Mouse (Mus musculus): ENCODE measurements around the gene Gmpr. TPM values are rescaled to one million over a fixed set of nuclear protein-coding genes. Genes with fewer than 3 reads are reported as not detected.
"Not testable (repeated sequence)": the region's sequence is repeated elsewhere in the genome, so short reads cannot be mapped to it uniquely, and the experiment has no call there.

Gmpr gene
- polyA plus RNA-seq, 1 experiment = 5.7 TPM

DNA sequence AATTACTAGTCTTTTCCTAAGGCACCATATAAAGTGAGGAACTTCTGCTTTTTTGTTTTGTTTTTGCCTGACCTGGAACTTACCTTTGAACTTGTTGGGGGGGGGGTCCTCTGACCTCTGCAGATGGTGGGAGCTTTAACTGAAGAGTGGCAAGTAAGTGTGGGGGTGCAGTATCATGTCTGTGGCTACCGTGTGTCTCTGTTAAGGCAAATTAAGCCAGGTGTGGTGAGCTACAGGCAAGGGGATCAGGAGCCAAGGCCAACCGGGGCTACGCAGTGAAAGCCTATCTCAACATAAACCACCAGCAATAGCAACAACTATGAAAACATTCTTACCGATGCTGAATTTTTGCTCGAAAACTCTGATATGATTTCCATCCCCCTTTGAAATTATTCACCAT is 38.5 kb upstream of the Gmpr start:
- 41% methylated on average over 5 of the region's 5 CpGs for WGBS
- TF ChIP-seq POLR2A (IDR thresholded peaks at IDR 0.05; ENCODE audit: low read depth, low read length) (no peak), CTCF (IDR thresholded peaks at IDR 0.05; ENCODE audit: extremely low read depth, insufficient read depth, insufficient read length, insufficient replicate concordance) (no peak)
- no peak for DNase-seq (ENCODE audit: low read depth in 1 of 2, low spot score in 2 of 2)
- H3K36me3 ChIP-seq (ENCODE audit: control insufficient read depth, insufficient read depth, low read length) = no peaks in the 10 kb centered on the region
- peaks cover 7% of the 10 kb centered on the region; the same call in 1 of the 2 replicates for H3K4me1 ChIP-seq (ENCODE audit: control insufficient read depth, insufficient read depth, insufficient read length)
- peak overlapping the region; percentile 79 for H3K27ac ChIP-seq (ENCODE audit: insufficient read depth, low read length)
- H3K4me3 ChIP-seq (ENCODE audit: extremely low read depth, insufficient read depth, insufficient read length) = no peak overlapping the region
- no peaks in the 10 kb centered on the region for H3K27me3 ChIP-seq (ENCODE audit: control insufficient read depth, insufficient read depth, low read length)

GRCm38 (mm10) chr13:45469481-45470301 is 37.6 kb upstream of the Gmpr start:
- peaks cover 7% of the 10 kb centered on the region; the same call in 1 of the 2 replicates for H3K4me1 ChIP-seq (ENCODE audit: control insufficient read depth, insufficient read depth, insufficient read length)
- TF ChIP-seq POLR2A (IDR thresholded peaks at IDR 0.05; ENCODE audit: low read depth, low read length) (no peak), CTCF (IDR thresholded peaks at IDR 0.05; ENCODE audit: extremely low read depth, insufficient read depth, insufficient read length, insufficient replicate concordance) (no peak)
- peak overlapping the region; percentile 89 for H3K27ac ChIP-seq (ENCODE audit: insufficient read depth, low read length)
- peak in 1 of 2 experiments; percentile 59 for DNase-seq (ENCODE audit: low read depth in 1 of 2, low spot score in 2 of 2)
- no peaks in the 10 kb centered on the region for H3K36me3 ChIP-seq (ENCODE audit: control insufficient read depth, insufficient read depth, low read length)
- no peak overlapping the region for H3K4me3 ChIP-seq (ENCODE audit: extremely low read depth, insufficient read depth, insufficient read length)
- 47% methylated on average over 19 of the region's 19 CpGs for WGBS
- H3K27me3 ChIP-seq (ENCODE audit: control insufficient read depth, insufficient read depth, low read length) = no peaks in the 10 kb centered on the region

- 91% methylated on average over 10 of the region's 10 CpGs for WGBS
- peaks cover 4% of the 10 kb centered on the region; the same call in 1 of the 2 replicates for H3K4me1 ChIP-seq (ENCODE audit: control insufficient read depth, insufficient read depth, insufficient read length)
- H3K36me3 ChIP-seq (ENCODE audit: control insufficient read depth, insufficient read depth, low read length) = no peaks in the 10 kb centered on the region
- no peaks in the 10 kb centered on the region for H3K27me3 ChIP-seq (ENCODE audit: control insufficient read depth, insufficient read depth, low read length)
- DNase-seq (ENCODE audit: low read depth in 1 of 2, low spot score in 2 of 2) = no peak
- H3K27ac ChIP-seq (ENCODE audit: insufficient read depth, low read length) = no peak overlapping the region
- TF ChIP-seq CTCF (IDR thresholded peaks at IDR 0.05; ENCODE audit: extremely low read depth, insufficient read depth, insufficient read length, insufficient replicate concordance) = no peak
- no peak for TF ChIP-seq POLR2A (IDR thresholded peaks at IDR 0.05; ENCODE audit: low read depth, low read length)
- no peak overlapping the region for H3K4me3 ChIP-seq (ENCODE audit: extremely low read depth, insufficient read depth, insufficient read length)
These were observed 33.9 kb upstream of the Gmpr start for GRCm38 (mm10) chr13:45473311-45473710.

DNA sequence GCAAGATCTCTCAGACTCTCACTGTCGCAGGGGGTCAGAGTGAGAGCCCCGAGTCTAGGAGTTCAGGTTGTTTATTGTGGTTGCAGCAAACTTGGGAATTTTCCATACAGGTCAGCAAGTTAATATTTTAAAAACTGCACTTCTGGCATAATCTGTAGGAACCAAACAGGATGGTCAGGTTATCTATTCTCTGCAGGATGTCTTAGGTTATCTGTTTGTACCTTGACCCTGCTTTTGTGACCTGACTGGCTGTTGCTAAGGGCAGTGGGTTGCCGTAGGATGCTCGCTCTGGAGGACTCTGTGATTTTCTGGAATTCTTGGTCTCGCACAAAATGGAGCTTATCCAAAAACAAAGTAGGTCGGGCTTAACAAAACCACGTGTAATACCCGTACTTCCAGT is 31.9 kb upstream of the Gmpr start:
- no peak for TF ChIP-seq CTCF (IDR thresholded peaks at IDR 0.05; ENCODE audit: extremely low read depth, insufficient read depth, insufficient read length, insufficient replicate concordance)
- TF ChIP-seq POLR2A (IDR thresholded peaks at IDR 0.05; ENCODE audit: low read depth, low read length) = no peak
- Histone ChIP-seq H3K4me1 (ENCODE audit: control insufficient read depth, insufficient read depth, insufficient read length) (no peaks in the 10 kb centered on the region; the same call in 1 of the 2 replicates), H3K27me3 (ENCODE audit: control insufficient read depth, insufficient read depth, low read length) (no peaks in the 10 kb centered on the region), H3K27ac (ENCODE audit: insufficient read depth, low read length) (no peak overlapping the region), H3K4me3 (ENCODE audit: extremely low read depth, insufficient read depth, insufficient read length) (no peak overlapping the region), H3K36me3 (ENCODE audit: control insufficient read depth, insufficient read depth, low read length) (no peaks in the 10 kb centered on the region)
- DNase-seq (ENCODE audit: low read depth in 1 of 2, low spot score in 2 of 2) = no peak
- 86% methylated on average over 8 of the region's 8 CpGs for WGBS

- Histone ChIP-seq H3K4me3 (ENCODE audit: extremely low read depth, insufficient read depth, insufficient read length) (no peak overlapping the region), H3K4me1 (ENCODE audit: control insufficient read depth, insufficient read depth, insufficient read length) (no peaks in the 10 kb centered on the region; the same call in 1 of the 2 replicates), H3K36me3 (ENCODE audit: control insufficient read depth, insufficient read depth, low read length) (no peaks in the 10 kb centered on the region), H3K27ac (ENCODE audit: insufficient read depth, low read length) (no peak overlapping the region), H3K27me3 (ENCODE audit: control insufficient read depth, insufficient read depth, low read length) (no peaks in the 10 kb centered on the region)
- DNase-seq (ENCODE audit: low read depth in 1 of 2, low spot score in 2 of 2) = peak; percentile 53 to 62
- WGBS = 33% methylated on average over 3 of the region's 3 CpGs
- TF ChIP-seq CTCF (IDR thresholded peaks at IDR 0.05; ENCODE audit: extremely low read depth, insufficient read depth, insufficient read length, insufficient replicate concordance) (peak; percentile 67; the same call in 1 of the 2 replicates), POLR2A (IDR thresholded peaks at IDR 0.05; ENCODE audit: low read depth, low read length) (no peak)
These were observed 30.1 kb upstream of the Gmpr start for GRCm38 (mm10) chr13:45477183-45477582.

GRCm38 (mm10) chr13:45479951-45480350 is 27.3 kb upstream of the Gmpr start:
- DNase-seq (ENCODE audit: low read depth in 1 of 2, low spot score in 2 of 2) = no peak
- no peaks in the 10 kb centered on the region; the same call in 1 of the 2 replicates for H3K4me1 ChIP-seq (ENCODE audit: control insufficient read depth, insufficient read depth, insufficient read length)
- H3K27ac ChIP-seq (ENCODE audit: insufficient read depth, low read length) = no peak overlapping the region
- no peaks in the 10 kb centered on the region for H3K36me3 ChIP-seq (ENCODE audit: control insufficient read depth, insufficient read depth, low read length)
- WGBS = 85% methylated on average over 6 of the region's 6 CpGs
- H3K4me3 ChIP-seq (ENCODE audit: extremely low read depth, insufficient read depth, insufficient read length) = no peak overlapping the region
- no peaks in the 10 kb centered on the region for H3K27me3 ChIP-seq (ENCODE audit: control insufficient read depth, insufficient read depth, low read length)
- TF ChIP-seq POLR2A (IDR thresholded peaks at IDR 0.05; ENCODE audit: low read depth, low read length) = no peak
- no peak for TF ChIP-seq CTCF (IDR thresholded peaks at IDR 0.05; ENCODE audit: extremely low read depth, insufficient read depth, insufficient read length, insufficient replicate concordance)

DNA sequence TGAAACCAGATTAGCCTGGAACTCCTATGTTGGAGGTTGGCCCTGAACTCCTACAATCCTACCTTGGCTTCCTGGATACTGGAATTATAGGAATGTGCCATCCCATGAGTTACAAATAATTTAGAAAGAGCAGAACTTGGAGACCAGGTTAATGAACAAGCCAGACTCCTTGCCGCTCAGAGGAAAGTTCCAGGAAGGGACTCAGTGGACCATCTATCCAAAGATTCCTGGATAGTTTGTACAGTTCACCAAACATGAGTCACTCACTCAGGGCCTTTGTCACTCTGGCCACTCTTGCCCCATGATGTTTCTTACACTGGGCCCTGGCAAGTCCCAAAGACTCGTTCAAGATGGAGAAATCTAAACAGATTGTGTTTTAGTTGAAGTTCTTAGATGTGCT is 24.0 kb upstream of the Gmpr start:
- DNase-seq (ENCODE audit: low read depth in 1 of 2, low spot score in 2 of 2) = no peak
- H3K27ac ChIP-seq (ENCODE audit: insufficient read depth, low read length) = no peak overlapping the region
- H3K4me1 ChIP-seq (ENCODE audit: control insufficient read depth, insufficient read depth, insufficient read length) = no peaks in the 10 kb centered on the region
- 91% methylated on average over 2 of the region's 2 CpGs for WGBS
- TF ChIP-seq POLR2A (IDR thresholded peaks at IDR 0.05; ENCODE audit: low read depth, low read length) (no peak), CTCF (IDR thresholded peaks at IDR 0.05; ENCODE audit: extremely low read depth, insufficient read depth, insufficient read length, insufficient replicate concordance) (no peak)
- no peaks in the 10 kb centered on the region for H3K36me3 ChIP-seq (ENCODE audit: control insufficient read depth, insufficient read depth, low read length)
- no peak overlapping the region for H3K4me3 ChIP-seq (ENCODE audit: extremely low read depth, insufficient read depth, insufficient read length)
- no peaks in the 10 kb centered on the region for H3K27me3 ChIP-seq (ENCODE audit: control insufficient read depth, insufficient read depth, low read length)

DNA sequence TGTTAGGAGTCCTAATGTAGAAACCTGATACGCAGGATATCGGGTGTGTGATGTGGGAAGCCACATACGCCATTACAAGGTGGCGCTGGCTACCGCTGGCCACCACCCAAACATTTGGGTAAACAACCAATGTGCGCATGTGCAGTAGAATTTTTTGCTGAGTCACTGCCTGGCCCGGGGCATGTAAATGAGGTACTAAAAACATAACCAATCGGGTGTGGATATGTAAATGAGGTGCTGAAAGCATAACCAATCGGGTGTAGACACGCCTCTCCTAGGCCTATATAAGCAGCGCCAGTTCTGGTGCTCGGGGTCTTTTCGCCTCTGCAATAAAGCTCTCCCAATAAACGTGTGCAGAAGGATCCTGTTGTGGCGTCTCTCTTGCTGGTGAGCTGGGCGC is 23.3 kb upstream of the Gmpr start:
- not testable (repeated sequence) for DNase-seq (ENCODE audit: low read depth in 1 of 2, low spot score in 2 of 2); H3K4me3 ChIP-seq (ENCODE audit: extremely low read depth, insufficient read depth, insufficient read length); H3K27me3 ChIP-seq (ENCODE audit: control insufficient read depth, insufficient read depth, low read length); H3K27ac ChIP-seq (ENCODE audit: insufficient read depth, low read length); H3K36me3 ChIP-seq (ENCODE audit: control insufficient read depth, insufficient read depth, low read length); H3K4me1 ChIP-seq (ENCODE audit: control insufficient read depth, insufficient read depth, insufficient read length)
- 95% methylated on average over 16 of the region's 16 CpGs for WGBS
